Mouse (Mus musculus) cortical plate, adult 2 months (tissue): Measurements from ENCODE around the gene Aldh16a1.

Source experiments
- CTCF ChIP-seq: fragments of 200-500 bp; IDR thresholded peaks from 2 replicates; pipeline ENCODE4 v1.5.1; 2011; ENCODE audit warnings: mild to moderate bottlenecking, control low read depth, low read length; ENCODE audit not compliant: insufficient read depth; ENCODE audit errors: extremely low read depth
- POLR2A ChIP-seq: fragments of 200-500 bp; IDR thresholded peaks from 2 replicates; pipeline ENCODE4 v1.6.1; 2011; ENCODE audit warnings: mild to moderate bottlenecking, low read length, control low read depth; ENCODE audit not compliant: insufficient read depth; ENCODE audit errors: extremely low read depth

GRCm38 (mm10) chr7:45175929-45176328 is 21.5 kb upstream of the Aldh16a1 start:
- TF ChIP-seq CTCF = no peak
- TF ChIP-seq POLR2A = peak; percentile 39; the same call in 1 of the 2 replicates
